Mouse (Mus musculus): ENCODE results near the gene Mfsd4a. TPM values are rescaled to one million over a fixed set of nuclear protein-coding genes. Genes with fewer than 3 reads are reported as not detected.

Mfsd4a gene
- polyA plus RNA-seq, 2 experiments: 1.1 to 12.3 TPM

GRCm38 (mm10) chr1:132060036-132060769 is 7.7 kb downstream of the Mfsd4a start:
- no peak overlapping the region for H3K27ac ChIP-seq (replicated peaks; ENCODE audit: low read depth, low read length)
- WGBS: 40% methylated on average over 7 of the region's 7 CpGs
- H3K4me2 ChIP-seq (replicated peaks; ENCODE audit: low read depth, low read length, severe bottlenecking): no peak overlapping the region
- H3K9ac ChIP-seq (ENCODE audit: low read depth, low read length, severe bottlenecking): no peak overlapping the region
- ATAC-seq (ENCODE audit: low FRiP score, low read depth) (no peak), DNase-seq (ENCODE audit: low spot score) (no peak)
- no peaks in the 10 kb centered on the region for H3K4me1 ChIP-seq (ENCODE audit: control insufficient read depth, insufficient read depth, low read length)
- no peak overlapping the region for H3K4me3 ChIP-seq (replicated peaks; ENCODE audit: low read length)
- TF ChIP-seq POLR2A (IDR thresholded peaks at IDR 0.05; ENCODE audit: borderline replicate concordance, extremely low read depth, insufficient read depth, insufficient read length): no peak
- H3K27me3 ChIP-seq (ENCODE audit: control insufficient read depth, insufficient read depth, low read length): no peaks in the 10 kb centered on the region
- no peaks in the 10 kb centered on the region for H3K9me3 ChIP-seq (ENCODE audit: control insufficient read depth, low read length)
- no peaks in the 10 kb centered on the region for H3K36me3 ChIP-seq (ENCODE audit: control insufficient read depth, insufficient read depth, low read length)

GRCm38 (mm10) chr1:132058558-132058957 is 9.3 kb downstream of the Mfsd4a start:
- no peak for TF ChIP-seq POLR2A (IDR thresholded peaks at IDR 0.05; ENCODE audit: borderline replicate concordance, extremely low read depth, insufficient read depth, insufficient read length)
- no peak overlapping the region for H3K9ac ChIP-seq (ENCODE audit: low read depth, low read length, severe bottlenecking)

GRCm38 (mm10) chr1:132055054-132055664 is 12.7 kb downstream of the Mfsd4a start:
- no peak for ATAC-seq (ENCODE audit: low FRiP score, low read depth)
- no peak overlapping the region for H3K9ac ChIP-seq (ENCODE audit: low read depth, low read length, severe bottlenecking)
- no peaks in the 10 kb centered on the region for H3K9me3 ChIP-seq (ENCODE audit: control insufficient read depth, low read length)
- no peak for DNase-seq (ENCODE audit: low spot score)
- H3K27ac ChIP-seq (replicated peaks; ENCODE audit: low read depth, low read length): no peak overlapping the region
- H3K36me3 ChIP-seq (ENCODE audit: control insufficient read depth, insufficient read depth, low read length): no peaks in the 10 kb centered on the region
- H3K27me3 ChIP-seq (ENCODE audit: control insufficient read depth, insufficient read depth, low read length): no peaks in the 10 kb centered on the region
- H3K4me1 ChIP-seq (ENCODE audit: control insufficient read depth, insufficient read depth, low read length): no peaks in the 10 kb centered on the region
- no peak overlapping the region for H3K4me3 ChIP-seq (replicated peaks; ENCODE audit: low read length)
- TF ChIP-seq POLR2A (IDR thresholded peaks at IDR 0.05; ENCODE audit: borderline replicate concordance, extremely low read depth, insufficient read depth, insufficient read length): no peak
- WGBS: 73% methylated on average over 7 of the region's 7 CpGs
- no peak overlapping the region for H3K4me2 ChIP-seq (replicated peaks; ENCODE audit: low read depth, low read length, severe bottlenecking)

More at GRCm38 (mm10) chr1:132058558-132058957, 9.3 kb downstream of the Mfsd4a start:
- H3K4me2 ChIP-seq (replicated peaks; ENCODE audit: low read depth, low read length, severe bottlenecking): no peak overlapping the region
- WGBS: 88% methylated on average over 5 of the region's 5 CpGs
- ATAC-seq (ENCODE audit: low FRiP score, low read depth) (no peak), DNase-seq (ENCODE audit: low spot score) (no peak)
- no peaks in the 10 kb centered on the region for H3K27me3 ChIP-seq (ENCODE audit: control insufficient read depth, insufficient read depth, low read length)
- H3K27ac ChIP-seq (replicated peaks; ENCODE audit: low read depth, low read length): no peak overlapping the region
- H3K9me3 ChIP-seq (ENCODE audit: control insufficient read depth, low read length): no peaks in the 10 kb centered on the region
- no peaks in the 10 kb centered on the region for H3K36me3 ChIP-seq (ENCODE audit: control insufficient read depth, insufficient read depth, low read length)
- no peaks in the 10 kb centered on the region for H3K4me1 ChIP-seq (ENCODE audit: control insufficient read depth, insufficient read depth, low read length)
- no peak overlapping the region for H3K4me3 ChIP-seq (replicated peaks; ENCODE audit: low read length)

GRCm38 (mm10) chr1:132054387-132054786 is 13.5 kb downstream of the Mfsd4a start:
- no peak for ATAC-seq (ENCODE audit: low FRiP score, low read depth)
- DNase-seq (ENCODE audit: low spot score): no peak
- H3K27ac ChIP-seq (replicated peaks; ENCODE audit: low read depth, low read length): no peak overlapping the region
- no peaks in the 10 kb centered on the region for H3K36me3 ChIP-seq (ENCODE audit: control insufficient read depth, insufficient read depth, low read length)
- H3K4me3 ChIP-seq (replicated peaks; ENCODE audit: low read length): no peak overlapping the region
- no peaks in the 10 kb centered on the region for H3K4me1 ChIP-seq (ENCODE audit: control insufficient read depth, insufficient read depth, low read length)
- H3K9me3 ChIP-seq (ENCODE audit: control insufficient read depth, low read length): no peaks in the 10 kb centered on the region
- no peak for TF ChIP-seq POLR2A (IDR thresholded peaks at IDR 0.05; ENCODE audit: borderline replicate concordance, extremely low read depth, insufficient read depth, insufficient read length)
- H3K4me2 ChIP-seq (replicated peaks; ENCODE audit: low read depth, low read length, severe bottlenecking): no peak overlapping the region
- 67% methylated on average over 3 of the region's 3 CpGs for WGBS
- H3K27me3 ChIP-seq (ENCODE audit: control insufficient read depth, insufficient read depth, low read length): no peaks in the 10 kb centered on the region
- H3K9ac ChIP-seq (ENCODE audit: low read depth, low read length, severe bottlenecking): no peak overlapping the region

- TF ChIP-seq POLR2A (IDR thresholded peaks at IDR 0.05; ENCODE audit: borderline replicate concordance, extremely low read depth, insufficient read depth, insufficient read length): no peak
- H3K4me3 ChIP-seq (replicated peaks; ENCODE audit: low read length): no peak overlapping the region
- DNase-seq (ENCODE audit: low spot score): no peak
- no peak overlapping the region for H3K4me2 ChIP-seq (replicated peaks; ENCODE audit: low read depth, low read length, severe bottlenecking)
- WGBS: 75% methylated on average over 3 of the region's 3 CpGs
- H3K4me1 ChIP-seq (ENCODE audit: control insufficient read depth, insufficient read depth, low read length): no peaks in the 10 kb centered on the region
- H3K36me3 ChIP-seq (ENCODE audit: control insufficient read depth, insufficient read depth, low read length): no peaks in the 10 kb centered on the region
- H3K27me3 ChIP-seq (ENCODE audit: control insufficient read depth, insufficient read depth, low read length): no peaks in the 10 kb centered on the region
- no peak overlapping the region for H3K9ac ChIP-seq (ENCODE audit: low read depth, low read length, severe bottlenecking)
- ATAC-seq (ENCODE audit: low FRiP score, low read depth): no peak
- no peak overlapping the region for H3K27ac ChIP-seq (replicated peaks; ENCODE audit: low read depth, low read length)
- H3K9me3 ChIP-seq (ENCODE audit: control insufficient read depth, low read length): no peaks in the 10 kb centered on the region
Observed at GRCm38 (mm10) chr1:132051746-132052145, 16.1 kb downstream of the Mfsd4a start.
